Mouse (Mus musculus): Measurements from ENCODE around the gene Nus1.

The Nus1 gene

GRCm38 (mm10) chr10:52417299-52417997 is at the start of gene Nus1:
Gene Nus1, plus strand, starts transcription at chr10:52417547.
- DNase-seq (ENCODE audit: extremely low spot score, low read depth, low spot score) = peak; percentile 77

GRCm38 (mm10) chr10:52368376-52368775 is 49.0 kb upstream of the Nus1 start:
- DNase-seq (ENCODE audit: extremely low spot score, low read depth, low spot score) = no peak

- no peak for DNase-seq (ENCODE audit: extremely low spot score, low read depth, low spot score)
These were observed 43.5 kb upstream of the Nus1 start for GRCm38 (mm10) chr10:52373834-52374233.

GRCm38 (mm10) chr10:52374651-52375050 is 42.7 kb upstream of the Nus1 start:
- DNase-seq (ENCODE audit: extremely low spot score, low read depth, low spot score) = no peak

- DNase-seq (ENCODE audit: extremely low spot score, low read depth, low spot score) = no peak
These were observed 40.9 kb upstream of the Nus1 start for GRCm38 (mm10) chr10:52376422-52376821.

- no peak for DNase-seq (ENCODE audit: extremely low spot score, low read depth, low spot score)
These were observed 39.5 kb upstream of the Nus1 start for GRCm38 (mm10) chr10:52377813-52378212.

GRCm38 (mm10) chr10:52381321-52381801 is 36.0 kb upstream of the Nus1 start:
- no peak for DNase-seq (ENCODE audit: extremely low spot score, low read depth, low spot score)

- peak; percentile 81 for DNase-seq (ENCODE audit: extremely low spot score, low read depth, low spot score)
These were observed 35.3 kb upstream of the Nus1 start, which contains the start of gene Gopc for GRCm38 (mm10) chr10:52381845-52382591. Gene Gopc, minus strand, starts transcription at chr10:52382124.

GRCm38 (mm10) chr10:52383022-52383421 is 34.3 kb upstream of the Nus1 start:
- no peak for DNase-seq (ENCODE audit: extremely low spot score, low read depth, low spot score)

GRCm38 (mm10) chr10:52383522-52383921 is 33.8 kb upstream of the Nus1 start:
- no peak for DNase-seq (ENCODE audit: extremely low spot score, low read depth, low spot score)

GRCm38 (mm10) chr10:52384823-52385610 is 32.3 kb upstream of the Nus1 start:
- no peak for DNase-seq (ENCODE audit: extremely low spot score, low read depth, low spot score)

GRCm38 (mm10) chr10:52387192-52387591 is 30.2 kb upstream of the Nus1 start:
- no peak for DNase-seq (ENCODE audit: extremely low spot score, low read depth, low spot score)

GRCm38 (mm10) chr10:52388922-52389430 is 28.4 kb upstream of the Nus1 start, which contains the start of gene Nepn:
Gene Nepn, plus strand, starts transcription at chr10:52388972.
- no peak for DNase-seq (ENCODE audit: extremely low spot score, low read depth, low spot score)

GRCm38 (mm10) chr10:52389438-52389837 is 27.9 kb upstream of the Nus1 start:
- no peak for DNase-seq (ENCODE audit: extremely low spot score, low read depth, low spot score)

- DNase-seq (ENCODE audit: extremely low spot score, low read depth, low spot score) = no peak
These were observed 26.1 kb upstream of the Nus1 start for GRCm38 (mm10) chr10:52391208-52391607.

- DNase-seq (ENCODE audit: extremely low spot score, low read depth, low spot score) = no peak
These were observed 20.7 kb upstream of the Nus1 start for GRCm38 (mm10) chr10:52396647-52397046.

GRCm38 (mm10) chr10:52398715-52399114 is 18.6 kb upstream of the Nus1 start:
- DNase-seq (ENCODE audit: extremely low spot score, low read depth, low spot score) = no peak

- no peak for DNase-seq (ENCODE audit: extremely low spot score, low read depth, low spot score)
These were observed 17.6 kb upstream of the Nus1 start for GRCm38 (mm10) chr10:52399722-52400121.

GRCm38 (mm10) chr10:52405160-52405559 is 12.2 kb upstream of the Nus1 start:
- no peak for DNase-seq (ENCODE audit: extremely low spot score, low read depth, low spot score)

GRCm38 (mm10) chr10:52407526-52407925 is 9.8 kb upstream of the Nus1 start:
- no peak for DNase-seq (ENCODE audit: extremely low spot score, low read depth, low spot score)

- DNase-seq (ENCODE audit: extremely low spot score, low read depth, low spot score) = no peak
These were observed 2.3 kb upstream of the Nus1 start for GRCm38 (mm10) chr10:52415020-52415419.
